Mouse (Mus musculus) retina, embryonic 14.5 days (tissue): Measurements from ENCODE around the gene Pomgnt1.

Source experiments
- DNase-seq: peaks from one replicate; pipeline ENCODE4 v3.0.0-alpha.2; 2015; ENCODE audit warnings: low spot score

The Pomgnt1 gene

GRCm38 (mm10) chr4:116173072-116173471, 49.4 kb downstream of the Pomgnt1 start, which contains the start of the genes 1700042G07Rik and Gm49337:
TSS of gene 1700042G07Rik (plus strand) at chr4:116173372.
TSS of gene Gm49337 (plus strand) at chr4:116173384.
- no peak for DNase-seq

- no peak for DNase-seq
Measured at GRCm38 (mm10) chr4:116173752-116174151, 50.1 kb downstream of the Pomgnt1 start.

GRCm38 (mm10) chr4:116174466-116175116, 51.0 kb downstream of the Pomgnt1 start:
- DNase-seq = peak; percentile 57

GRCm38 (mm10) chr4:116175136-116175535, 51.5 kb downstream of the Pomgnt1 start:
- no peak for DNase-seq

GRCm38 (mm10) chr4:116175711-116176542, 52.3 kb downstream of the Pomgnt1 start:
- DNase-seq = no peak

GRCm38 (mm10) chr4:116176543-116176988, 52.9 kb downstream of the Pomgnt1 start:
- DNase-seq = peak; percentile 89

GRCm38 (mm10) chr4:116177140-116177539, 53.5 kb downstream of the Pomgnt1 start:
- DNase-seq = peak; percentile 69

- no peak for DNase-seq
Measured at GRCm38 (mm10) chr4:116182079-116182478, 58.4 kb downstream of the Pomgnt1 start.

GRCm38 (mm10) chr4:116182745-116183144, 59.1 kb downstream of the Pomgnt1 start:
- no peak for DNase-seq

GRCm38 (mm10) chr4:116185083-116185482, 61.4 kb downstream of the Pomgnt1 start:
- no peak for DNase-seq

- DNase-seq = no peak
Measured at GRCm38 (mm10) chr4:116192286-116192835, 68.7 kb downstream of the Pomgnt1 start.

GRCm38 (mm10) chr4:116193583-116194383, 70.1 kb downstream of the Pomgnt1 start:
- DNase-seq = no peak

- DNase-seq = peak; percentile 56
Measured at GRCm38 (mm10) chr4:116198422-116198821, 74.8 kb downstream of the Pomgnt1 start.

GRCm38 (mm10) chr4:116204422-116204821, 80.8 kb downstream of the Pomgnt1 start:
- no peak for DNase-seq

GRCm38 (mm10) chr4:116206531-116206930, 82.9 kb downstream of the Pomgnt1 start:
- DNase-seq = no peak

GRCm38 (mm10) chr4:116208891-116209290, 85.3 kb downstream of the Pomgnt1 start:
- DNase-seq = no peak
